Mouse (Mus musculus) embryonic fibroblast, embryonic 13.5 days (primary cell): ENCODE results near the gene Bpifb9b.
"Not testable (repeated sequence)": the region's sequence is repeated elsewhere in the genome, so short reads cannot be mapped to it uniquely, and the experiment has no call there.

Experiments used
- CTCF ChIP-seq: IDR thresholded peaks from 2 replicates; pipeline ENCODE4 v1.5.1; 2011; ENCODE audit warnings: mild to moderate bottlenecking, control low read depth, low read length, moderate library complexity, borderline replicate concordance; ENCODE audit not compliant: insufficient read depth
- POLR2A ChIP-seq: IDR thresholded peaks from 2 replicates; pipeline ENCODE4 v1.6.1; 2011; ENCODE audit warnings: low read depth, mild to moderate bottlenecking, control low read depth, low read length, moderate library complexity

- TF ChIP-seq CTCF, POLR2A: not testable (repeated sequence)
Measured at GRCm38 (mm10) chr2:154264397-154264796, 42.6 kb upstream of the Bpifb9b start.
